Mouse (Mus musculus): ENCODE measurements at regions not wholly inside any gene's neighbourhood (a gene's known extent, or its start where the extent isn't known, plus 50 kb on each side); places are given as distances from the start of the nearest gene placed in this dataset.

- Histone ChIP-seq H3K4me3 (ENCODE audit: low read length) (no peak overlapping the region), H3K4me2 (ENCODE audit: low read depth, low read length) (no peak overlapping the region), H3K9me3 (ENCODE audit: low read length) (no peaks in the 10 kb centered on the region), H3K36me3 (ENCODE audit: insufficient read depth, low read length) (no peaks in the 10 kb centered on the region), H3K27ac (no peak overlapping the region), H3K27me3 (ENCODE audit: insufficient read depth, low read length) (no peaks in the 10 kb centered on the region), H3K9ac (replicated peaks; ENCODE audit: low read length) (no peak overlapping the region), H3K4me1 (ENCODE audit: insufficient read depth, low read length) (no peaks in the 10 kb centered on the region)
- TF ChIP-seq CTCF (IDR thresholded peaks at IDR 0.05; ENCODE audit: low read depth): no peak
- peak; percentile 90 for ATAC-seq
- WGBS: 53% methylated on average over 2 of the region's 2 CpGs
- peak; percentile 68 for DNase-seq (ENCODE audit: low spot score)
Observed at GRCm38 (mm10) chr11:7502045-7502444, 288.3 kb upstream of the Igfbp3 start.

GRCm38 (mm10) chr11:7497803-7498202 is 284.1 kb upstream of the Igfbp3 start:
- Histone ChIP-seq H3K4me1 (ENCODE audit: insufficient read depth, low read length) (no peaks in the 10 kb centered on the region), H3K27ac (no peak overlapping the region), H3K36me3 (ENCODE audit: insufficient read depth, low read length) (no peaks in the 10 kb centered on the region), H3K4me2 (ENCODE audit: low read depth, low read length) (no peak overlapping the region), H3K9ac (replicated peaks; ENCODE audit: low read length) (no peak overlapping the region), H3K9me3 (ENCODE audit: low read length) (no peaks in the 10 kb centered on the region), H3K4me3 (ENCODE audit: low read length) (no peak overlapping the region), H3K27me3 (ENCODE audit: insufficient read depth, low read length) (no peaks in the 10 kb centered on the region)
- no peak for ATAC-seq
- TF ChIP-seq CTCF (IDR thresholded peaks at IDR 0.05; ENCODE audit: low read depth): no peak
- no peak for DNase-seq (ENCODE audit: low spot score)
- 78% methylated on average over 6 of the region's 6 CpGs for WGBS

DNA sequence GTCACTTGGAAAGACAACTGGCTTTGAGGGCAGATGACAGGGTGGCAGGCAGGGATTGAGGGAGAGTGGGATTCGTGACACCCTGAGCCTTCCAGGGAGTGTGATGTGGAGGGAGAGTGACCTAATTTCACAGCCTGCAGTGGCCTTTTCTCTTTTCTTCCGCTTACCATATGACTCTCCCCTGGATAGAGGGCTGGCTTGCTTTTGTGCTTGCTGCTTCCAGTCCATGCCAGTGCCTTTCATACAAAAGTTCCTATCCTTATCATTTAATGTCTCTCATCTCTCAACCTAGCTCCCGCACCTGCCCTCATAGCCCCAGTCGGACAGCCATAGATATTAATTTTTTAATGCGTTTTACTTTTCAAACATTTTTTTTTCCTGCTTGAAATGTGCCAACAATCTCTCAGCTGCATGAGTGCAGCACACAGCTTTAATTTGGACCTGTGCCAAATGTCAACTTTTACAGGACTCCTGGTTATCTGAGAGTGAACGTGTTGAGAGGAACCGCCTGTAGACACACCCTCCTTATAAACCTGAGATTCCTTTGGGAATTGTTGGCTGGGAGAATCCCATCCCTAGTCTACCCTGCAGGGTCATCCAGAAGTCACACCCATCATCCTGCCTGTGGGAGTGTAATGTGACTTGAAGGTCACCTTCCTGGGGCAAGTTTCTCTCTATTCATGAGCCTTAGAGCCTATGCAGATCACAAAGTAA is 260.3 kb upstream of the Igfbp3 start:
- no peak overlapping the region for H3K9ac ChIP-seq (replicated peaks; ENCODE audit: low read length)
- no peak overlapping the region for H3K27ac ChIP-seq
- no peak for ATAC-seq
- H3K36me3 ChIP-seq (ENCODE audit: insufficient read depth, low read length): no peaks in the 10 kb centered on the region
- WGBS: 57% methylated on average over 7 of the region's 7 CpGs
- no peak for TF ChIP-seq CTCF (IDR thresholded peaks at IDR 0.05; ENCODE audit: low read depth)
- no peak overlapping the region for H3K4me2 ChIP-seq (ENCODE audit: low read depth, low read length)
- no peaks in the 10 kb centered on the region for H3K4me1 ChIP-seq (ENCODE audit: insufficient read depth, low read length)
- H3K4me3 ChIP-seq (ENCODE audit: low read length): no peak overlapping the region
- no peaks in the 10 kb centered on the region for H3K27me3 ChIP-seq (ENCODE audit: insufficient read depth, low read length)
- no peaks in the 10 kb centered on the region for H3K9me3 ChIP-seq (ENCODE audit: low read length)
- no peak for DNase-seq (ENCODE audit: low spot score)

DNA sequence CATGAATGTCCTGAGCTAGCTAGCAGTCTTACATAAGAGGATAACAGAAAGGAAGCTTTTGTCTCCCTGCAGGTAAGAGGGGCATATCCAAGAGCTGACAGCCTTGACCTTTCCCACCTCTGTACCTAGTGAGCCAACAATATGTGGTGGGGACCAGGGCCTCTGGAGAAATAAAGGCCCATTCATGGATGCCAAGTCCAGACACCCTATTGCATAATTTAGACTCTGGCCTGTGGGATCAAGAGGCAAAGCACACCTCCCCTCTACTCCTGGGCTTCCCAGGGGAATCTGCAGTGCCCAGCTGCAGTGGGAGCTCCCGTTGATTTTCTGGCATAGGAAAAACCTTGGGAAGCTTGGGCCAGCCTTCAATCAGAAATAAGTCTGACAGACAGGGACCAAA is 251.8 kb upstream of the Igfbp3 start:
- H3K27ac ChIP-seq: no peak overlapping the region
- DNase-seq (ENCODE audit: low spot score) (no peak), ATAC-seq (no peak)
- no peak for TF ChIP-seq CTCF (IDR thresholded peaks at IDR 0.05; ENCODE audit: low read depth)
- WGBS: 63% methylated on average over 1 of the region's 1 CpGs
- H3K9ac ChIP-seq (replicated peaks; ENCODE audit: low read length): no peak overlapping the region
- no peaks in the 10 kb centered on the region for H3K36me3 ChIP-seq (ENCODE audit: insufficient read depth, low read length)
- no peaks in the 10 kb centered on the region for H3K9me3 ChIP-seq (ENCODE audit: low read length)
- no peak overlapping the region for H3K4me3 ChIP-seq (ENCODE audit: low read length)
- no peaks in the 10 kb centered on the region for H3K4me1 ChIP-seq (ENCODE audit: insufficient read depth, low read length)
- no peak overlapping the region for H3K4me2 ChIP-seq (ENCODE audit: low read depth, low read length)
- H3K27me3 ChIP-seq (ENCODE audit: insufficient read depth, low read length): no peaks in the 10 kb centered on the region

GRCm38 (mm10) chr11:7461956-7462771 is 248.4 kb upstream of the Igfbp3 start:
- ATAC-seq (no peak), DNase-seq (ENCODE audit: low spot score) (no peak)
- Histone ChIP-seq H3K4me2 (ENCODE audit: low read depth, low read length) (no peak overlapping the region), H3K4me1 (ENCODE audit: insufficient read depth, low read length) (no peaks in the 10 kb centered on the region), H3K36me3 (ENCODE audit: insufficient read depth, low read length) (no peaks in the 10 kb centered on the region), H3K9me3 (ENCODE audit: low read length) (no peaks in the 10 kb centered on the region), H3K27me3 (ENCODE audit: insufficient read depth, low read length) (no peaks in the 10 kb centered on the region), H3K9ac (replicated peaks; ENCODE audit: low read length) (no peak overlapping the region), H3K27ac (no peak overlapping the region), H3K4me3 (ENCODE audit: low read length) (no peak overlapping the region)
- no peak for TF ChIP-seq CTCF (IDR thresholded peaks at IDR 0.05; ENCODE audit: low read depth)
- 70% methylated on average over 6 of the region's 6 CpGs for WGBS

GRCm38 (mm10) chr11:7451756-7452155 is 238.0 kb upstream of the Igfbp3 start:
- Histone ChIP-seq H3K9me3 (ENCODE audit: low read length) (no peaks in the 10 kb centered on the region), H3K4me2 (ENCODE audit: low read depth, low read length) (no peak overlapping the region), H3K9ac (replicated peaks; ENCODE audit: low read length) (no peak overlapping the region), H3K27me3 (ENCODE audit: insufficient read depth, low read length) (no peaks in the 10 kb centered on the region), H3K4me3 (ENCODE audit: low read length) (no peak overlapping the region), H3K27ac (no peak overlapping the region), H3K36me3 (ENCODE audit: insufficient read depth, low read length) (no peaks in the 10 kb centered on the region), H3K4me1 (ENCODE audit: insufficient read depth, low read length) (no peaks in the 10 kb centered on the region)
- no peak for ATAC-seq
- no peak for TF ChIP-seq CTCF (IDR thresholded peaks at IDR 0.05; ENCODE audit: low read depth)
- no peak for DNase-seq (ENCODE audit: low spot score)
- 81% methylated on average over 4 of the region's 4 CpGs for WGBS

GRCm38 (mm10) chr11:7444494-7444893 is 230.8 kb upstream of the Igfbp3 start:
- Histone ChIP-seq H3K9ac (replicated peaks; ENCODE audit: low read length) (no peak overlapping the region), H3K36me3 (ENCODE audit: insufficient read depth, low read length) (no peaks in the 10 kb centered on the region), H3K4me1 (ENCODE audit: insufficient read depth, low read length) (no peaks in the 10 kb centered on the region), H3K4me2 (ENCODE audit: low read depth, low read length) (no peak overlapping the region), H3K4me3 (ENCODE audit: low read length) (no peak overlapping the region), H3K27ac (no peak overlapping the region), H3K9me3 (ENCODE audit: low read length) (no peaks in the 10 kb centered on the region), H3K27me3 (ENCODE audit: insufficient read depth, low read length) (no peaks in the 10 kb centered on the region)
- no peak for TF ChIP-seq CTCF (IDR thresholded peaks at IDR 0.05; ENCODE audit: low read depth)
- ATAC-seq (no peak), DNase-seq (ENCODE audit: low spot score) (no peak)
- WGBS: 97% methylated on average over 8 of the region's 8 CpGs

Data from hindbrain, postnatal 0 days (tissue).